Comparison of ENCODE assay signal across 13 mouse cellular contexts in genomic region chr11:5197068-5197467, GRCm38 (mm10). TPM values are rescaled to one million over a fixed set of nuclear protein-coding genes. Genes with fewer than 3 reads are reported as not detected.
DNase-seq lines count a peak whose midpoint lies in the region; ATAC-seq and TF ChIP-seq lines count a peak whose summit lies in the region.
"Had no signal": no experiment of that assay in that cellular context is flagged by ENCODE, and none has a peak within 500 bp of the region (broad histone marks: within the 10 kb centered on the region; RNA-seq: fewer than 3 reads in every experiment).

No protein-coding gene starts in this region.

- H3K4me3 ChIP-seq in heart, postnatal 0 days (ENCODE audit: low read depth, low read length) = no peak overlapping the region
- H3K4me3 ChIP-seq in megakaryocyte, embryonic 14.5 days (replicated peaks) = peak overlapping the region; percentile 34
- no peak overlapping the region for H3K4me3 ChIP-seq in embryonic facial prominence, embryonic 11.5 days (ENCODE audit: low read depth, low read length)
- no peak overlapping the region for H3K4me3 ChIP-seq in liver, postnatal 0 days (ENCODE audit: low read depth, low read length)
- H3K4me3 ChIP-seq: embryonic facial prominence, embryonic 15.5 days; forebrain, embryonic 13.5 days; limb, embryonic 13.5 days had no signal

- no peak overlapping the region for H3K27ac ChIP-seq in heart, postnatal 0 days (ENCODE audit: low read depth)
- H3K27ac ChIP-seq in embryonic facial prominence, embryonic 11.5 days (replicated peaks; ENCODE audit: low read depth, low read length) = no peak overlapping the region
- no peak overlapping the region for H3K27ac ChIP-seq in liver, postnatal 0 days (ENCODE audit: low read depth)
- H3K27ac ChIP-seq: embryonic facial prominence, embryonic 15.5 days; forebrain, embryonic 13.5 days; limb, embryonic 13.5 days had no signal

- no peak overlapping the region for H3K9ac ChIP-seq in heart, postnatal 0 days (replicated peaks; ENCODE audit: low read depth, low read length)
- peak overlapping the region; percentile 9; the same call in 1 of the 2 replicates for H3K9ac ChIP-seq in embryonic facial prominence, embryonic 11.5 days (replicated peaks; ENCODE audit: low read length)
- no peak overlapping the region for H3K9ac ChIP-seq in liver, postnatal 0 days (replicated peaks)
- H3K9ac ChIP-seq: embryonic facial prominence, embryonic 15.5 days; forebrain, embryonic 13.5 days; limb, embryonic 13.5 days had no signal

- peaks cover 61% of the 10 kb centered on the region for H3K36me3 ChIP-seq in heart, postnatal 0 days (replicated peaks; ENCODE audit: control insufficient read depth, insufficient read depth, low read length)
- peaks cover 5% of the 10 kb centered on the region for H3K36me3 ChIP-seq in megakaryocyte, embryonic 14.5 days (replicated peaks; ENCODE audit: low read length)
- no peaks in the 10 kb centered on the region for H3K36me3 ChIP-seq in embryonic facial prominence, embryonic 11.5 days (replicated peaks; ENCODE audit: control insufficient read depth, insufficient read depth, low read depth, low read length)
- H3K36me3 ChIP-seq in liver, postnatal 0 days (replicated peaks; ENCODE audit: insufficient read depth, low read length) = peaks cover 5% of the 10 kb centered on the region; the same call in 1 of the 2 replicates

- 49% methylated on average over 5 of the region's 5 CpGs for WGBS in heart, postnatal 0 days
- 83% methylated on average over 5 of the region's 5 CpGs for WGBS in embryonic facial prominence, embryonic 11.5 days
- WGBS in liver, postnatal 0 days (ENCODE audit: insufficient replicate concordance) = 71% methylated on average over 5 of the region's 5 CpGs

- no peak overlapping the region for H3K4me2 ChIP-seq in heart, postnatal 0 days (ENCODE audit: low read depth, low read length)
- H3K4me2 ChIP-seq in embryonic facial prominence, embryonic 11.5 days (ENCODE audit: low read depth, low read length) = no peak overlapping the region
- H3K4me2 ChIP-seq in liver, postnatal 0 days (ENCODE audit: low read depth, low read length) = no peak overlapping the region
- H3K4me2 ChIP-seq: embryonic facial prominence, embryonic 15.5 days; forebrain, embryonic 13.5 days; limb, embryonic 13.5 days had no signal

- no peak for TF ChIP-seq CTCF in heart, postnatal 0 days (IDR thresholded peaks at IDR 0.05; ENCODE audit: low read depth)
- no peak for TF ChIP-seq CTCF in liver, postnatal 0 days (IDR thresholded peaks at IDR 0.05; ENCODE audit: low read depth)

- TF ChIP-seq EP300 in heart, postnatal 0 days (IDR thresholded peaks at IDR 0.05; ENCODE audit: low read depth) = no peak
- TF ChIP-seq EP300 in liver, postnatal 0 days (IDR thresholded peaks at IDR 0.05; ENCODE audit: low read depth) = no peak

- no peaks in the 10 kb centered on the region for H3K9me3 ChIP-seq in heart, postnatal 0 days (replicated peaks; ENCODE audit: control insufficient read depth, low read length)
- H3K9me3 ChIP-seq in megakaryocyte, embryonic 14.5 days = no peaks in the 10 kb centered on the region
- H3K9me3 ChIP-seq in embryonic facial prominence, embryonic 11.5 days (replicated peaks; ENCODE audit: control insufficient read depth, low read length) = no peaks in the 10 kb centered on the region
- H3K9me3 ChIP-seq in liver, postnatal 0 days (ENCODE audit: low read length) = no peaks in the 10 kb centered on the region
- H3K9me3 ChIP-seq: embryonic facial prominence, embryonic 15.5 days; forebrain, embryonic 13.5 days; limb, embryonic 13.5 days had no signal

- intact Hi-C loops in heart, postnatal 10 days (cut with DNase I) = no loop called here

- no peak for DNase-seq in heart, postnatal 0 days (ENCODE audit: low spot score)
- no peak for DNase-seq in heart, postnatal 10 days
- DNase-seq in embryonic facial prominence, embryonic 11.5 days (ENCODE audit: low spot score) = no peak
- DNase-seq in liver, postnatal 0 days = no peak
- DNase-seq in adrenal gland, postnatal 14 days = no peak
- DNase-seq: cerebellum, adult 11-12 months; lung, postnatal 10 days had no signal

- ATAC-seq in heart, postnatal 0 days (ENCODE audit: insufficient read depth, low read depth) = peak; percentile 67
- no peak for ATAC-seq in megakaryocyte, adult 5-6 weeks (ENCODE audit: poor library complexity, severe bottlenecking)
- no peak; the same call in 1 of the 2 replicates for ATAC-seq in embryonic facial prominence, embryonic 11.5 days (replicated peaks; ENCODE audit: insufficient number of reproducible peaks, low FRiP score, low TSS enrichment, low read depth)
- peak; percentile 86 for ATAC-seq in liver, postnatal 0 days
- ATAC-seq: forebrain, embryonic 13.5 days; intestine, postnatal 0 days had no signal

- no peaks in the 10 kb centered on the region for H3K27me3 ChIP-seq in heart, postnatal 0 days (ENCODE audit: control insufficient read depth, insufficient read depth, low read length)
- peaks cover 25% of the 10 kb centered on the region for H3K27me3 ChIP-seq in megakaryocyte, embryonic 14.5 days (replicated peaks)
- H3K27me3 ChIP-seq in embryonic facial prominence, embryonic 11.5 days (ENCODE audit: control insufficient read depth, insufficient read depth, low read length) = no peaks in the 10 kb centered on the region
- H3K27me3 ChIP-seq in liver, postnatal 0 days (ENCODE audit: insufficient read depth, low read length) = no peaks in the 10 kb centered on the region
- H3K27me3 ChIP-seq: embryonic facial prominence, embryonic 15.5 days; forebrain, embryonic 13.5 days; limb, embryonic 13.5 days had no signal

- peaks cover 11% of the 10 kb centered on the region; the same call in 1 of the 2 replicates for H3K4me1 ChIP-seq in heart, postnatal 0 days (ENCODE audit: control insufficient read depth, insufficient read depth)
- peaks cover 49% of the 10 kb centered on the region for H3K4me1 ChIP-seq in megakaryocyte, embryonic 14.5 days
- no peaks in the 10 kb centered on the region; the same call in none of the 2 replicates for H3K4me1 ChIP-seq in embryonic facial prominence, embryonic 11.5 days (ENCODE audit: control insufficient read depth, insufficient read depth, low read length)
- H3K4me1 ChIP-seq in liver, postnatal 0 days (ENCODE audit: insufficient read depth) = peaks cover 7% of the 10 kb centered on the region; the same call in 1 of the 2 replicates
- H3K4me1 ChIP-seq: forebrain, embryonic 13.5 days had no signal

RNA-seq across cellular contexts. Expression of gene Emid1, which starts 45.0 kb away (rescaled TPM):
- total RNA-seq in heart, postnatal 0 days (2014; rRNA removed; ENCODE audit: low replicate concordance) = 1.7 and 8.5 TPM in 2 replicates
- polyA plus RNA-seq in heart, postnatal 0 days (2015; fragmentation: Nextera tagmentation; extraction: Ambion mirVana) = 4.4 and 5.8 TPM in 2 replicates
- 1 to 10 TPM; 4.7 to 5.1 TPM for total RNA-seq in heart, postnatal 10 days (2021)
- polyA plus RNA-seq in megakaryocyte, embryonic 14.5 days (2012; ENCODE audit: insufficient read depth, low replicate concordance) = 7.7 and 18.6 TPM in 2 replicates
- 0.85 and 2.7 TPM in 2 replicates for total RNA-seq in megakaryocyte, adult 5-6 weeks (2015)
- total RNA-seq in megakaryocyte, adult 5-6 weeks (2017) = 1.6 and 1.7 TPM in 2 replicates
- polyA plus RNA-seq in embryonic facial prominence, embryonic 11.5 days (2014; fragmentation: Nextera tagmentation; extraction: Ambion mirVana) = 7.8 and 11.9 TPM in 2 replicates
- 4.0 and 4.8 TPM in 2 replicates for polyA plus RNA-seq in liver, postnatal 0 days (2015; fragmentation: Nextera tagmentation; extraction: Ambion mirVana)
- 8.9 and 10.1 TPM in 2 replicates for total RNA-seq in adrenal gland, postnatal 14 days (2021)

Comparison
In these comparisons a context has a peak if more than half of its experiments do, and no peak if none do; other contexts are left out.
1. ATAC-seq: peak in heart, postnatal 0 days (single experiment) and liver, postnatal 0 days (single experiment); none in megakaryocyte, adult 5-6 weeks (single experiment) and embryonic facial prominence, embryonic 11.5 days (single experiment).